Mouse (Mus musculus) cerebellum, postnatal 36 days (tissue): Measurements from ENCODE around the gene Doc2b.
A peak's percentile ranks its signal among the peaks of the same experiment; 100 is the strongest.

Experiments
- DNase-seq, 2 experiments: peaks; one replicate each; pipeline ENCODE4 v3.0.0; 2021 to 2022; ENCODE audit warnings: mixed read lengths in 2 of 2

The Doc2b gene

DNA sequence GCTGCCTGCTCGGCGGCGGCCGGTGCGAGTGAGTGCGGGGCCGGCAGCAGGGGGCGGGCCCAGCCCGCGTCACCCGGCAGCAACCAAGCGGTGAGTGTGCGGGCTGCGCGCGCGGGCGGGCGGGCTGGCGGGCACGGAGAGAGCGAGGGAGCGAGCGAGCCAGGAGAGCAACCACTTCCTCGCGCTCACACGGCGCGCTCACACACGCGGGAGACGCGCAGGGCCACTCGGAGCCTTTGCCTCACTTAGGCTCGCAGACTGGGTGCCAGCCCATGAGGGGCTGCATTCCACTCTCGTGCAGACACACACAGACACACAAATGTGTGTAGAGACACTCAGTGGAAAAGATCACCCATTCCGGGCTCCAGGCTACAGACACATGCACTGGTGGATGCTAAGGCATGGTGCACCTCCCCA is at the start of gene Doc2b:
Gene Doc2b (minus strand): TSS at position 21 of the 417 bp plus-strand sequence.
- DNase-seq = peak; percentile 43 to 71

DNA sequence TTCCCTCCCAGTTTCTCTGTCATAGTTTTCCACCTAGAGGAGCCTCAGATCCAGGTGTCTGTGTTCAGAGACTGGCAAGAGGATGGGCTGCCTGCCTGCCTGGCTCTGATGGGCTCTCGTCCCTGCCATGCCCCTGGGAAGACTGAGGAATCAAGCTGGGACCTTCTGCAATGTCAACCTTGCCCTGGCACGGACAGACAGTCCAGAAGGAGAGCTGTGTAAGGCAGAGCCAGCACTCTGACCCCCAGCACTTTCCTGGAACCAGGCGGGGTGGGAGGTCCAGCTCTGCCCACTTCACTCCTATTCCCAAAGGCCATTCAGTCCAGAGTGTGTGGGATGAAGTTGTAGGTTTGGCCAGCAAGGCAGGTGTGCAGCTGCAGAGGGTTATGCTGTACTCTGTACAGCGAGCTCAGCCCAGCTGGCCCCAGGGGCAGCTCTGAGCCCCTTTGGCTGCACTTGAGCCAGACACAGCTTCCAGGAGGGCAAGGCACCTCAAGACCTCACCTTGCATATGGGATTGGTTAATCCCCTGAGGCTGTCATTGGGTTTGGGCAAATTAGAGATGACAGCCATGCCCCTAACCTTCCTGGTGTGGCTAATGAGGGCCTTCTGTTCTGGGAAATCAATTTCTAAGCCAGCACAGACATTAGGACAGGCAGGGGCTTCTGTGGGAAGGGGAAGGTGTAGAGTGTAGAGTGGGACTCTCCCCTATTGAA is 47.2 kb upstream of the Doc2b start:
- DNase-seq = peak; percentile 58 to 66

DNA sequence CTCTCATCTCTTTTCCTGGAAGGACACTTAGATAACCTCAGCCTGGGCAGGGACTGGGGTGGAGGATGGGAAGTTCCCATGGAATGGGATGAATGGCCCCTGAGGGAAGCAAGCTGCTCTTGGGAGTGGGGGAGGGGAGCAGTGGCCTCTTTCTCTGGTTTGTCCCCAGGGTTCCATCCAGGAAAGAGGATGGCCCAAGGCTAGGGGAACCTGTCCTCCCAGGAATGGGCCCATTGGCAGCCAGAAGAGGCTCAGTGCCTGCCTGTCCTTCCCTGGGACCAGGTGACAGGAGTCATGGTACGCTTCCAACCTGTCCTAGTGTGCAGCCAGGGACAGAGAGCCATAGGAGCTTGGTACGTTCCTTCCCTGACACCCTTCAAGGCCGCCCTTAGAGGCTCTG is 45.7 kb upstream of the Doc2b start:
- DNase-seq = no peak

DNA sequence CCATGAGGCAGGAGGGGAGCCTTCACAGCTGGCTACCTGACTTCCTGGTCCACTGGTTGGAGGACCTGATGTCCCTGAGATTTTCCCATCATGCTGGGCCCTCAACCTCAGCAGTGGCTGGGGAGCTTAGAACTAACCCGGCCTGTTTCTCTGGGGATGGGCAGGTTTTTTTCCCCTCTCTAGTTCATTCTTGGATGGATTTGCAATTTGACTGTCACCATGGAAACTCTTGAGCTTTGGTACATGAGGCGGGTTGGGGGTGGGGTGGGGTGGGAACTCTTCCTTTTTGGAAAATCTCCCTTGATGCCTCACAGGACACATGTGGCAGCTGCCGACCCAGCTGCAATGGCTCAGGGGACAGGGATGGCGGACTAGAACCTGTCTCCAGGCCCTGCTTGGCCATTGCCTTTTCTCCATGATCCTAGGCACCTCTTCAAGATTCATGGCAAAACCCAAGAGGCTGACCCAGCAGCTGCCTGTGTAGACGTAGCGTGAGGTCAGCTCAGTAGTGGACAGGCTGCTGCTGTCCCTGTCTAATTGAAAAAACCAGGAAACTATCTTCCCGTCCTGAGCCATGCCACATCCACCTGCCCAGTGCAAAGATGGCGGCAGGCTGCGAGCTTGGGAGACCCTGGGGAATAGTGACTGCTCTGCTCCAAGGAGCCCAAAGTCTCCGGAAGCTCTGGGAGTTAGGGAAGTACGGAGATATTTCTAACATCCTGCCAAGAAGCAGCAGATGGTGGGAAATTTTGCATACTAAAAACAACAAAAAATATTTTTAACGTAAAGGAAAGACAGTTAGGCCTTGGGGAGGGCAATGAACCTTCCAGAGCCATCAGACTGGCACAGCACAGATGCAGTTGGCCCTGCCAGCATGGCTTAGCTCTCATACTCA is 43.9 kb upstream of the Doc2b start:
- DNase-seq = no peak

DNA sequence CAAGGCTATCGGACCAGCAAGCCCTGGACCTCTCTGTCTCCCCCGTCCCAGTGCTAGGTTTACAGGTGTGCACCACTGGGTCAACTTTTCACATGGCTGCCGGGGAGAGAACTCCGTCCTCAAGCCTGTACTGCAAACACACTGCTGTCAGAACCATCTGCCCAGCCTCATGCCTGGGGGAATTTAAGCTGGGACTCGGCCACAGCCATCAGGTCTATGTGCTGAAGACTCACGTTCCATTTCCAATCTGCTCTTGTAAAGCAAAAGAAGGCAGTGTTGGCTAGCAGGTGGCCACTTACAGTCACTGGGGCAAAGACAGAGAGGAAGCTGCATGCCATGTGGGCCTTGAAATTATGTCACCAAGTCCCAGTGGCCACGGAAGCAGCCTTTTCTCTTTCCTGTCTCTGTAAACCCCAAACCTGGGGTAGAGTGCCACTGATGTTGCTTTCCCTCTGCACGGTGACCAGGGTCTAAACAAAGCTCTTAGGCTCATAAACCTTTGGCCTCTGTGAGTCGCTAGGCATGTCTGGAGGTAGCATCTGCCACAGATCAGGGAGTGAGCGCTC is 43.1 kb upstream of the Doc2b start:
- DNase-seq = no peak

DNA sequence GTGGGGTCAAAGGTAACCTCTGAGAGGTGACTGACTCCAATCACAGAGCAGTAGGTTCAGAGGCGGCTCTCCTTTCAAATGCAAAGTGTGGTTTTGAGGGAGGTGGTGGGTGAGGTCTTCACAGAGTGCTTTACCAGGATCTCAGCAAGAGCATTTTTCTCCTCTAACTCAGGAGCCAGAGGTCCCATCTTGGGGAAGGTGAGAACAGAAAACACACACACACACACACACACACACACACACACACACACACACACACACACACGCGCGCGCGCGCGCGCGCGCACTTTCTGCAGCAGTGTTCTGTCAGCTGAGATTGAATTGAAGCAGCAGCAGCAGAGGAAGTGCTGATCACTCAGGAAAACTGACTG is 40.4 kb upstream of the Doc2b start:
- DNase-seq = no peak

DNA sequence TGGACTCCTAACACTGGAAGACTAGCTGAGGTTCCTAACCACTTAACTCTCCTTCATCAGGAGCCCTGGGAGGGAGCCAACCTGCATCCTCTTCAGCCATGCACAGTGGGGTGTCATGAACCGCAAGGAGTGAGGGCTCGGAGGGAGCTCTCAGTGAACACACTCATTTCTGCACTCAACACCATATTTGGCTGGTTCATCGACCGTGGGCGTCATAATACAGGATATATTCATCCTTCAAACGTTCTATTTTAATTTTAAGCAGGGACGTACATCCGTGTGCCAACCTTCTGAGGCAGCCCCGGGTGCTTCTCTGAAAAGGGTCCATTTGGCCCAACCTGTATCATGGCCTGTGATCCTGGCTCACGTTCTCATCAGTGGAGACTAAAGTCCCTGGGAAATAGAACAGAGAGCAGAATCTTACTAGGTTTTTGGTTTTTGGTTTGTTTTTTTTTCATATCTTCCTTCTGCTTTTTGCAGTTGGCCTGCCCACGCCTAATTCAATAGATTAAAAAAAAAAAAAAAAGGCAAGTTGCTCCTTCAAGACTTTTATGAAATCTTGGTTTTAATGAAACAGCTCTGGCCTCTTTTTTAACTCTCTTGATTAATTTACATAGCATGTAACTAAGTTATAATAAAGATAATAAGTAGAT is 39.9 kb upstream of the Doc2b start:
- no peak for DNase-seq

DNA sequence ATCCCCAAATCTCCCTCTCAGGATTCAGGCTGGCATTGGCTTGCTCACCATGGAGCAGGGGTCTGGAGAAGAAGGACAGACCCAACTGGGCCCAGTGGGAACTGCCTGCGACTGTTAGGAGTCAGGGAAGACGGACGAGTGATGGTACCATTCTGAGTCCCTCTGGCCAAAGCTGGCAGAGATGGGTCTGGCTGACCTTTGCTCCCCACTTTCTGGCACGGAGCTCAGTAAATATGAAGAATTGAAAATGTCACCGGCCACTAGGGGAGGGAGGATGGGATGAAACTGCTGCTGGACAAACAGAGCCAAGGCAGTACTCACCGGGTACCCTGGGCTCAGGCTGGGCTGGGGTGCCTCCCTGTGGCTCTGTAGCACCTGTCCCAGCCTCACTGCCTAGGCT is 37.2 kb upstream of the Doc2b start:
- no peak for DNase-seq

DNA sequence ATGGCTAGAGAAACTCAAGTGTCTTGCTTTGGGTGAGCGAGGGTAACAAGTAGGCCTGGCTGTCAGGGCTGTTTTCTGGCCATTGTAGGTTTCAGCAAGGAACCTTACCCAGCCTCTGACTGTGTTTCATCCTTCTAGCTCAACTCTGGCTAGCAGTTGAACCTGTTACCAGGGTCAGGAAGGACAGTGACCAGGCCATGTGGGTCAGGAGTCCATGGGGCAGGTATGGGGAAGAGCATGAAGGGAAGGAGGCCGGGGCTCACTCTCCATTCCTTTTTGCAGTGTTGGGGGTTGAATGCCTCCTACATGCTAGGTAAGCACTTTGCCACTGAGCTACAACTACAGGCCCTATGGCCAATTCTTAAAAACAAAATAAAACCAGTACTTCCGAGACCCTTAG is 34.5 kb upstream of the Doc2b start:
- no peak for DNase-seq

DNA sequence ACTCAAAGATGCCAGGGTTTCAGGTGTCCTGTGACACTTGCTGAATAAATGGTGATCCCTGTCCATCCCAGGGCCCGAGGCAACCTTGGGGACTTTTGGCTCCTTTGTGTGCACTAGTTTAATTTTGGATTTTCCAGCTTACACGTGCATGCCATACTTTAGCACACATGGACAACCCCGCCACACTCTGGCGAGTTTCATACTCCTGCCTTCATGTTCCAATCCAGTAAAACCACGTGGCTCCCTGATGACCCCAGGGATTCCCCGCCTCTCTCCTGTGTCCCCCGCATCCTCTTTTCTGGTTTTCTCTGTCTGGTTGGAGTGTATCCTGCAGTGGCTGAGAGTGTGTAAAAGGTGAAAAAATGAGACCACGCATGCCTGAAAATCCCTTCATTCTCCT is 31.6 kb upstream of the Doc2b start:
- DNase-seq = no peak

DNA sequence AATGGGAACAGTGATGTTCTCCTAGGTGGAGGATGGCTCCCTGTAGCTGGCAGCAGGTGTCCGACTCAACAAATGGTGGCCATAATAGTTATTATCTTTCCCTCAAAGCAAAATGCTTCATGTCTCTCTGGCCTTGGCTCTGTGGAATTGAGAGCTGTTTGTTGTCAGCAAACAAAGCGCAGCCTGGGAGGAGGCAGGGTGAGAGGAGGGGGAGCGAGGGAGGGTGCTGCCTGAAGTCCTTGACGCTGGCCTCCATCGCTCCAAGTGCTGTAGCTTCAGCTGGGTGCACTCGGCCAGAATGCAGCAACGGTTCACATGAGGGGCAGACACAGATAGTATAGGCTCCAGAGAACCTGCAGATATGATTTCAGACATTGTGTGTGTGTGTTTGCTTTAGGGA is 27.7 kb upstream of the Doc2b start:
- DNase-seq = no peak

DNA sequence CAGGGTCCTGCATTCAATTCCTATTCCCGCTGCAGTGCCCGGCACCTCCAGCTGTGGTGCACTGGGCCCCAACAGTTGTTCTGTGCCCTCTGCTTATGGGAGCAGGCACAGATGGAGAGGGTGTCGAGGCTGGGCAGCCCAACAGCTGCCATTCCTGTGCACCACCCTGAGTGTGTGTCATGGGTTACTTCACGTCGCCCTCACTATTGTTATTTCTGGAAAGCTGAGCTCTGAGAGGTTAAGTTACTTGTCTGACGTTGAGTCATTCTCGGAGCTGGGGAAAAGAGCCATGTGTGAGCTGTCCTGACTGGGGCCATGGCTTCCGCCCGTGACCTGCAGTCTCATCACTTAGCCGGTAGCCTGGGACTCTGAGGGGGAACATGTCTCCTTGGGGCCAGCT is 17.2 kb upstream of the Doc2b start:
- DNase-seq = no peak

DNA sequence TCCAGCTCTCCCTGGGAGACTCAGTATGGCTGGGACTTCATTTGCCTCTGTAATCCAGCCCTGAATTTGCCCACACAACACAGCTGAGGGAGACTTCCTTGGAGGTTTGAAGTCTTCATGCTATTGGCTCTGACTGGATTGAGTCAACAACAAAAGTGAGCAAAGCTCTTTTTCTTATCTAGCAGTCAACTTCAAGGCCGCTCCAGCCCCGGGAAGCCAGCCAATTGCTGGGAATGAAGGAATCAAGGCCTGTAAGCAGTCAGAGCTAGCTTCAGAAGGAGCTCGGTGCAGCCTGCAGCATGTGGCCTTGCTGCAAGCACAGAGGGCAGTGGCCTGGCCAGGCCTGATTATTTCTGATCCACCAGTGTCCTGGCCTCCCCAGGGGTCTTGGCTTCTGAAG is 16.1 kb upstream of the Doc2b start:
- peak; percentile 42 to 50 for DNase-seq

DNA sequence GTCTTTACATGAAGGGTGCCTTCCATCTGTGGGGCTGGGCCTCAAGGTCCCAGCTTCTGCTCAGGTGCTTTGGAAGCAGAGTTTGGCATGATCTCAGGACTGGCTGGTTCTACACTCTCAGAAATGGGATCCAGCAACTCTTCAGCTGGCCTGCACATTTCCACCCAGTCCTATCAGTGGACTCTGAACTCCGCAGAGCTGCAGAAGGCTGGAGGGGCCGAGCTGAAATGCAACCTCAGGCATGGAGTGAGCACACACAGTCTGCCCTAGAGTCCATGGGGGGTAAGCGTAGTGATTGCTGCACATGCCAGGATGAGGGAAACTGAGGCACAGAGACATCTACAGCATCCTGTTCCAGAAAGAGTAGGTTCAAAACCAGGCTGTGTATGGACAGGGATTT is 14.7 kb upstream of the Doc2b start:
- no peak for DNase-seq

DNA sequence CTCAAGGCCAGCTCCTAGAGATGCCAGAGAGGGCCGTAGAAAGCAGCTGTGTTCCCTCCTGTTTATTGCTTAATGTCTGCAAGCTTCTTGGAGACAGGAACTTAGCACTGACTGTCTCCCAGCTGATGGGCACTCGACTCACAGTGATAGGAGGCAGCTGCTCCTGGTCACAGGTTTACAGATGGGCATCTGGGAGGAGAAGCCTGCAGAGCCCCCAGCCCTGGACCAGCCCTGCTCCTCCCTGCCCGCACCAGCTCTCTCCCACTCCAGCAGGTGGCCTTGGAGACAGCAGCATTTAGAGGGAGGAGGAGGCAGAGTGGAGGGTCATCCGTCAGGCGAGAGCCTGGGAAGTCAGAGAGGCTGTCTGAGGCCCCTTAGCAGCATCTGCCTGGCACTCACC is 11.6 kb upstream of the Doc2b start:
- no peak for DNase-seq

DNA sequence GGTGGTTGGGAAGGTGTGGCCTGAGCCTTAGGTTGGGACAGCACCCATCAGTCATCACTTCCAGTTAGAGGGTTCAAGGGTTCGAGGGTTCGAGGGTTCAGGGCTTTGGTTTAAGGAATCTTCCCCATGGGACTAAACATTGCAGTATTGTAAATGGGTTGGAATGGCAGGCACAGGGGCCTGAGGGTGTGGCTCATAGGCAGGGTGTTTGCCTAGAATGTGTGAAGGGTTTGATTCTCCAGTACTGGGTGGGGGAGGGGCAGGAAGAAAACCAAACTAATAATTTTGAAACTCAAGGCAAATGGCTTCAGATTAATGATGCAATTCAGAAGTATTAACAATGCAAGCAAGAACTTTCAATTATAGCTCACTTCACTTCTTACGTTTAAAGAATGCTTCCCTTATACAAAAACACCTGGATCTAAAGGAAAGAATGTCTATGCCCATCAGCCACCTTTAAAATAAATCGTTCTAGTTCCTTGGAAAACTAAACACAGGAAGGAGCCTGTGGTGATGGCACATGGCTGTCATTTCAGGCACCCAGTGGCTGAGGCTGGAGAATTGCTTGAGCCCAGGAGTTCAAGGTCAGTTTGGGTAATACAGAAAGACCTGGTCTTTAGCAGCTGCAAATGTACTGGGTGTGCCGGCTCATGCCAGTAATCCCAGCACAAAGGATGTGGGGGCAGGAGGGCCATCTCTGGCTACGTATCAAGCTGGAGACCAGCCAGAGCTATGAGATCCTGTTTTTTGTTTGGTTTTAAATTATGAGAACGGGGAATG is 6.1 kb upstream of the Doc2b start:
- DNase-seq = no peak

DNA sequence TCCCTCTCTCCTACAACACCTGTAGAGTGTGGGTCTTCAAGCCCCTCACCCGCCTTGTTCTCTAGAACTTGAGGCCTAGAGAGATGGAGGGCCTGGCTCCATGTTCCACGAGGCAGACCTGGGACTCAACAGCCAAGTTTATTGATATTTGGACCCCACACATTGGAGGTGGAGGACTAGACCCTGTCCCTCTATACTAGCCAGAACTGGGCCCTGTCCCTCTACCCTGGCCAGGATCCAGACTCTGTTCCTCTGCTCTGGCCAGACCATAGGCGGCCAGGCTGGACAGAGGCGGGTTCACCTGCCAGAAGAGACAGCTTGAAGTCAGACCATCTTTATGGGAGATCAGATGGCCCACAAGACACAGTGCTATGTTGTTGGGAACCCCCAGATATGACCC is 5.5 kb upstream of the Doc2b start:
- DNase-seq = no peak

DNA sequence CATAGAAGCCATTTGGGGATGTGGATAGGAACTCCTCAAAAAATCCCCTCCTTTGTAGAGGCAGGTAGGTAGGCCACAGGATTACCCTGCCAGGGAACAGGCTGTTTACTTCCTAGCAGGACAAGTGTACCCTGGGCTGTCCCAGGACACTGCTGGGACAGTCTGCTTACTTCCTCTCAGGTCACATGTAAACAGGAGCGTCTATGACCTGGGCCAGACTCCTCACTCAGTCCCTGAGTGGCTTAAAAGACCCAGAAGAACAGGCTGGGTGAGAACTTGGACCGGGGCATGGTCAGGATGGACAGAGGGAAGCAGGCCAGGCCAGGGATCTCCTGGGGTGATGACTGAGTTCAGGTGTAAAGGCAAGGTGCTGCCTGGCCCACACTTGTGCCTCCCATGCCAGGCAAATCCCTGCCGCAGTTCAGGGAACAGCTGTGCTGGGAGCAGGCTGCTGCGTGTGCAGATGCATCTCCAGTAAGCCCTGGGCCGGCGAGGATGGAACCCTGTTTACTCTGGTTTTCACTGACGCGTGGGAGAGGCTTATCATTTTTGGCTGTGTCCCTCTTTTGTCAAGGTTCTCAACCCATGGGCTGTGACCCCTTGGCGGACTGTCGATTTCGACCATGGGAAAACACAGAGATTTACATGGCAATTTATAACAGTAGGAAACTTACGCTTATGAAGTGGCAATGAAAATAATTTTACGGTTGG is 842 bp upstream of the Doc2b start:
- DNase-seq = no peak

DNA sequence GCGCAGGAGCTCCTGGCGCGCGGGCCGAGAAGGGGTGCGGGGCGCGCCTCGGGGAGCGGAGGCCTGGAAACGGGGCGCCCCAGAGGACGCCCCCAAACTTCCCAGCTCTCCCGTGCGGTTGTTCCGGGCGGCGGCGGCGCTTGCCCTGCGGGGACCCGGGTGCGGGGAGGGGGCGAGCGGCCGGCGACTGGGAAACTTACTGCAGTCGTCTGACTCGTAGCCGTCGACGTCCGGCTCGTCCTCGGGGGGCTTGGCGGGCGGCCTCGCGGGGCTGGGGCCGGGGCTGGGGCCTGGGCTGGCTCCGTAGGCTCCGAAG is 570 bp downstream of the Doc2b start:
- no peak for DNase-seq

DNA sequence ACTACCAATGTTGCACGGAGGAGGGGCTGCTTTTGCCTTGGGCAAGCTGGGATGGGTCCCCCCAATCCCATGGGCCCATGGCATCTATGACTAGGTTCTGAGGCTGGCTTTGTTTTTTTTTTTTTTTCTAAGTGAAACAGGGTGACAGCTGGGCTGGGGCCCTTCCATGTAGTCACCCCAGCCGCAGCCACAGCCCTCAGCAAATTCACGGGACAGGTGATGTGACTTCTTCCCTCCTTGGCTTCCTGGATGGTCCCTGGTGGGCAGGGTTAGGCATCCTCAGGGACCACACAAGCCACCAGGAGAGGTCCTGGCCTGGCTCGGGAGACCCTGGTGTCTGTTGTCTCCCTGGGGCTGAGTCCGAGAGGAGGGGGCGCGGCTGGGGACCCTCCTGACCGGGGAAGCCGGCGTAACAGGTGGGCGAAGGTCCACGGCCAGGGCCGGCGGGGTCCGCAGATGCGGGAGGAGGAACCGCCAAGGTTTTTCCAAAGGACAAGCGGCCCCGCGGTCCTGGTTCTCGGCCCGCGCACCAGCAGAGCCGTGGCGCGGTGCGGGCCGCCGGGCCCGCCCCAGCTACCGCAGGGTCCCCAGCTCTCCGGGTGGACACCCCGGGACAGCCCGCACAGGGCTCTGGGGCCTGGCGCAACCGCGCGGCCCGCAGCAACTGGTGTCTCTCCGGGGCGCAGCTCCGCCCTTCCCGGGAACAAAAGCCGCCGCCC is 1.1 kb downstream of the Doc2b start:
- DNase-seq = no peak

DNA sequence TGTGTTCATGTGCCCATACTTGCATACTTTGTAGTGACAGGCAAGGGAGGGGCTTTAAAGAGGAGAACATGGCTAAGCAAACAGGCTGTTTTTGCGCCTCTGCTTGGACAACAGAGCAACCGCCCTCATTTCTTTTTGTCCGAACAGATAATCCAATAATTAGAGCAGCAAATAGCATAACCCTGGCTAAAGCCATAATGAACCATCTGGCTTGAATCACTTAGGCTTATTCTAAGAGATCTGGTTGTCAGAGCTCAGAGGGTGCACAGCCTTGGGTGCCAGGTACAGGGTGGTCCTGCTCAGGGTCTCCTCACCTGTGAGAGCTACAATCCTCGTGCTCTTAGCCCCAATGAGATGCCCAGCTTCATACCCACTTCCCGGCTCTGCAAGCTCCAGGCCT is 2.5 kb downstream of the Doc2b start:
- no peak for DNase-seq

DNA sequence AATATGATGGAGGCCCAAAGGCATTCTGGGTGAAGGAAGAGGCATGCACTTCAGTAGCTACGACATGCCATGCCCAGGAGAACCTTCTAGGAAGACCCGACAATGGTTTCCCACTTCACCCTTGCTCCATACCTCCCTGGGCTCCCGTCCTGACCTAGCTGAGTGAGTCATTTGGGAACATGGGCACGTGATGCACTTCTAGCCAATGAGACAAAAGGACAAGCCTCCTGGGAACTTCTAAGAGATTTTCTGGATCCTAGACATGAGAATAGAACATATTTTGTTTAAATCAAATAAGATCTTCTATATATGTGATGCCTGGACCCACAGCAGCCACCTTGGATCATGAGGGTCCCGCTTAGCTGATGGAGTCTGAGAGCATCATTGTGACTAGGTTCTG is 3.3 kb downstream of the Doc2b start:
- no peak for DNase-seq
